Mouse (Mus musculus): ENCODE data around the gene Rhox3a. TPM values are rescaled to one million over a fixed set of nuclear protein-coding genes. Genes with fewer than 3 reads are reported as not detected.
"Not testable (repeated sequence)": the region's sequence is repeated elsewhere in the genome, so short reads cannot be mapped to it uniquely, and the experiment has no call there.

Rhox3a gene
- polyA plus RNA-seq (2012; rRNA removed) (not detected in 2 replicates), polyA plus RNA-seq (2014; fragmentation: Nextera tagmentation; extraction: Ambion mirVana) (not detected in 2 replicates)

DNA sequence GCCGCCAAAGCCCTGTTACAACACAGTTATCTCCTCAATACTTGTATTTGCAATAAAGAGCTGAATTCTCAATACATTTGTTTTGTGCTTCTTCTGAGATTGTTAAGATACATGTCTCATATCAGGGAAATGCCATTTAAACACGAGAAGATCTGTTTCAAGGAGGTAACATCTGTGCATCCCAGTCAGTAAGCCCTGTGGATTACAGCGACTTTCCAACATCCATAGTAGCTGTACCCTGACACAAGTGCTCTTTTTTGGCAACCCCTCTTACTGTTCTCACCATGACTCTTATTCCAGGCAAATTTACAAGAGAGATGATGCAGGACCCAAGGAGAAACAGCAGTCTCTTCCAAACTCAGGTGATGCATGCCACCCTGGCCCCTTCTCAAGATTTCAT is at the start of gene Rhox3a:
Gene Rhox3a, plus strand, starts transcription at position 301 of the 400 bp plus-strand sequence.
- not testable (repeated sequence) for H3K36me3 ChIP-seq (ENCODE audit: control insufficient read depth, insufficient read depth, low read length); H3K4me3 ChIP-seq (replicated peaks; ENCODE audit: low read length); H3K27ac ChIP-seq (replicated peaks; ENCODE audit: low read depth, low read length); ATAC-seq (ENCODE audit: low FRiP score, low read depth); H3K9ac ChIP-seq (ENCODE audit: low read depth, low read length, severe bottlenecking); H3K9me3 ChIP-seq (ENCODE audit: control insufficient read depth, low read length); H3K4me1 ChIP-seq (ENCODE audit: control insufficient read depth, insufficient read depth, low read length); H3K4me2 ChIP-seq (replicated peaks; ENCODE audit: low read depth, low read length, severe bottlenecking); H3K27me3 ChIP-seq (ENCODE audit: control insufficient read depth, insufficient read depth, low read length); DNase-seq (ENCODE audit: low spot score)
- WGBS = 89% methylated on average over 1 of the region's 3 CpGs

GRCm38 (mm10) chrX:37210941-37211340 is 38.8 kb upstream of the Rhox3a start, which contains the start of gene Gm9:
Gm9 (minus strand) TSS chrX:37211041.
- Histone ChIP-seq H3K4me3 (replicated peaks; ENCODE audit: low read length) (no peak within 1 kb of the TSS), H3K4me2 (replicated peaks; ENCODE audit: low read depth, low read length, severe bottlenecking) (no peak within 1 kb of the TSS), H3K9ac (ENCODE audit: low read depth, low read length, severe bottlenecking) (no peak within 1 kb of the TSS), H3K36me3 (ENCODE audit: control insufficient read depth, insufficient read depth, low read length) (no peaks in the 10 kb centered on the region), H3K4me1 (ENCODE audit: control insufficient read depth, insufficient read depth, low read length) (no peaks in the 10 kb centered on the region), H3K27ac (replicated peaks; ENCODE audit: low read depth, low read length) (no peak within 1 kb of the TSS), H3K9me3 (ENCODE audit: control insufficient read depth, low read length) (no peaks in the 10 kb centered on the region), H3K27me3 (ENCODE audit: control insufficient read depth, insufficient read depth, low read length) (no peaks in the 10 kb centered on the region)
- WGBS = 86% methylated on average over 10 of the region's 10 CpGs
- DNase-seq (ENCODE audit: low spot score) (no peak), ATAC-seq (ENCODE audit: low FRiP score, low read depth) (no peak)
- TF ChIP-seq POLR2A (IDR thresholded peaks at IDR 0.05; ENCODE audit: borderline replicate concordance, extremely low read depth, insufficient read depth, insufficient read length) = no peak

DNA sequence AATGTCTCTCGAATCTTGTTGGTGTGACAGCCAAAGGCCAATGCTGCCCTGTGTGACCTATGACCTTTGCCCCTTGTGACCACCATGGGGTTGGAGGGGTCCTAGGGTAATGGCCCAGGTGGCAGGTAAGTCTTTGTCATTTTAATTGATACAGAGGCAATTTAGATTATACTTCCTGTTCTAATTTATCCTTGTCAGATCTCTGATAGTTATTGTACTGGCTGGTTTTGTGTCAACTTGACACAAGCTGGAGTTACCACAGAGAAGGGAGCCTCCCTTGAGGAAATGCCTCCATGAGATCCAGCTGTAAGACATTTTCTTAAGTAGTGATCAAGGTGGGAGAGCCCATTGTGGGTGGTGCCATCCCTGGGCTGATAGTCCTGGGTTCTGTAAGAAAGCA is 27.6 kb upstream of the Rhox3a start, which contains the start of gene Rhox1:
Gene Rhox1, minus strand, starts transcription at position 101 of the 400 bp plus-strand sequence.
- H3K4me2 ChIP-seq (replicated peaks; ENCODE audit: low read depth, low read length, severe bottlenecking); H3K4me1 ChIP-seq (ENCODE audit: control insufficient read depth, insufficient read depth, low read length); H3K27me3 ChIP-seq (ENCODE audit: control insufficient read depth, insufficient read depth, low read length); DNase-seq (ENCODE audit: low spot score); H3K9me3 ChIP-seq (ENCODE audit: control insufficient read depth, low read length); H3K9ac ChIP-seq (ENCODE audit: low read depth, low read length, severe bottlenecking); H3K4me3 ChIP-seq (replicated peaks; ENCODE audit: low read length); H3K36me3 ChIP-seq (ENCODE audit: control insufficient read depth, insufficient read depth, low read length); H3K27ac ChIP-seq (replicated peaks; ENCODE audit: low read depth, low read length); ATAC-seq (ENCODE audit: low FRiP score, low read depth): not testable (repeated sequence)
- WGBS = 72% methylated on average over 1 of the region's 1 CpGs

GRCm38 (mm10) chrX:37244676-37245075 is 5.0 kb upstream of the Rhox3a start, which contains the start of gene Rhox2a:
Rhox2a (plus strand) TSS chrX:37244976.
- H3K9ac ChIP-seq (ENCODE audit: low read depth, low read length, severe bottlenecking); ATAC-seq (ENCODE audit: low FRiP score, low read depth): not testable (repeated sequence)
- WGBS = no CpG with 5 or more reads among the region's 9 CpGs

DNA sequence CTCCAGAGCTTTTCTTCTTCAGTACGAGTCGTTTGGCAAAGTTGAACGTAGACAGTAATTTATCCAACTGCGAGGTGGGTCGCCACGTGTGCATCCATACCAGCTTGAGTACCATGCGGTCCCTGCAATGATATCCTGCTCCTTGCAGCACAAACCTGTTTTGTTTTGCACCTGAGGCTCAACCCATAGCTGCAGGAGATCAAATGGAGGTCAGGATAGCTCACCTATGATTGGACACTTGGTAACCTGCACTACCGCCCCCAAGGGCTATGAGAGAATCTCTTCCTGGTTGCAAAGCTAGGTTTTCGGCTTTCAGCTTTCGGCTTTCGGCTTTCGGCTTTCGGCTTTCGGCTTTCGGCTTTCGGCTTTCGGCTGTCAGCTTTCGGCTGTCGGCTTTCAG is 15.3 kb downstream of the Rhox3a start, which contains the start of gene Rhox4a:
Gene Rhox4a, plus strand, starts transcription at position 301 of the 400 bp plus-strand sequence.
- DNase-seq (ENCODE audit: low spot score); H3K36me3 ChIP-seq (ENCODE audit: control insufficient read depth, insufficient read depth, low read length); H3K27ac ChIP-seq (replicated peaks; ENCODE audit: low read depth, low read length); ATAC-seq (ENCODE audit: low FRiP score, low read depth); H3K27me3 ChIP-seq (ENCODE audit: control insufficient read depth, insufficient read depth, low read length); H3K4me2 ChIP-seq (replicated peaks; ENCODE audit: low read depth, low read length, severe bottlenecking); H3K4me3 ChIP-seq (replicated peaks; ENCODE audit: low read length); H3K4me1 ChIP-seq (ENCODE audit: control insufficient read depth, insufficient read depth, low read length); H3K9me3 ChIP-seq (ENCODE audit: control insufficient read depth, low read length); H3K9ac ChIP-seq (ENCODE audit: low read depth, low read length, severe bottlenecking): not testable (repeated sequence)
- WGBS = 95% methylated on average over 7 of the region's 19 CpGs

More at GRCm38 (mm10) chrX:37244676-37245075, 5.0 kb upstream of the Rhox3a start, which contains the start of gene Rhox2a:
- H3K36me3 ChIP-seq (ENCODE audit: control insufficient read depth, insufficient read depth, low read length); H3K27ac ChIP-seq (replicated peaks; ENCODE audit: low read depth, low read length); H3K9me3 ChIP-seq (ENCODE audit: control insufficient read depth, low read length); H3K4me2 ChIP-seq (replicated peaks; ENCODE audit: low read depth, low read length, severe bottlenecking); H3K4me3 ChIP-seq (replicated peaks; ENCODE audit: low read length); H3K27me3 ChIP-seq (ENCODE audit: control insufficient read depth, insufficient read depth, low read length); H3K4me1 ChIP-seq (ENCODE audit: control insufficient read depth, insufficient read depth, low read length); DNase-seq (ENCODE audit: low spot score): not testable (repeated sequence)

Other genes starting within 250 kb of the Rhox3a start
- not detected in 2 replicates for gene Sowahd, start 201.1 kb upstream of the Rhox3a start, polyA plus RNA-seq (2012; rRNA removed)
- gene Sowahd, start 201.1 kb upstream of the Rhox3a start, polyA plus RNA-seq (2014; fragmentation: Nextera tagmentation; extraction: Ambion mirVana) = not detected in 2 replicates
- gene Rpl39, start 164.5 kb upstream of the Rhox3a start, polyA plus RNA-seq (2012; rRNA removed) = 539 and 1,130 TPM in 2 replicates
- 592 and 658 TPM in 2 replicates for gene Rpl39, start 164.5 kb upstream of the Rhox3a start, polyA plus RNA-seq (2014; fragmentation: Nextera tagmentation; extraction: Ambion mirVana)
- gene Upf3b, start 139.6 kb upstream of the Rhox3a start, polyA plus RNA-seq (2012; rRNA removed) = 17.9 and 27.9 TPM in 2 replicates
- gene Upf3b, start 139.6 kb upstream of the Rhox3a start, polyA plus RNA-seq (2014; fragmentation: Nextera tagmentation; extraction: Ambion mirVana) = 13.1 and 16.3 TPM in 2 replicates
- gene Nkap, start 123.1 kb upstream of the Rhox3a start, polyA plus RNA-seq (2012; rRNA removed) = 6.4 and 6.9 TPM in 2 replicates
- gene Nkap, start 123.1 kb upstream of the Rhox3a start, polyA plus RNA-seq (2014; fragmentation: Nextera tagmentation; extraction: Ambion mirVana) = 11.8 and 12.4 TPM in 2 replicates
- not detected in 2 replicates for gene Akap14, start 81.1 kb upstream of the Rhox3a start, polyA plus RNA-seq (2012; rRNA removed)
- gene Akap14, start 81.1 kb upstream of the Rhox3a start, polyA plus RNA-seq (2014; fragmentation: Nextera tagmentation; extraction: Ambion mirVana) = 0.11 TPM in 1 of 2 replicates, not detected in the other
- gene Ndufa1, start 58.8 kb upstream of the Rhox3a start, polyA plus RNA-seq (2012; rRNA removed) = 271 and 282 TPM in 2 replicates
- gene Ndufa1, start 58.8 kb upstream of the Rhox3a start, polyA plus RNA-seq (2014; fragmentation: Nextera tagmentation; extraction: Ambion mirVana) = 430 and 487 TPM in 2 replicates
- 7.0 and 7.7 TPM in 2 replicates for gene Rnf113a1, start 58.7 kb upstream of the Rhox3a start, polyA plus RNA-seq (2012; rRNA removed)
- gene Rnf113a1, start 58.7 kb upstream of the Rhox3a start, polyA plus RNA-seq (2014; fragmentation: Nextera tagmentation; extraction: Ambion mirVana) = 10.2 and 13.8 TPM in 2 replicates
- gene Gm9, start 38.9 kb upstream of the Rhox3a start, polyA plus RNA-seq (2012; rRNA removed) = 0.32 TPM in 1 of 2 replicates, not detected in the other
- gene Gm9, start 38.9 kb upstream of the Rhox3a start, polyA plus RNA-seq (2014; fragmentation: Nextera tagmentation; extraction: Ambion mirVana) = not detected in 2 replicates
- gene Rhox1, start 27.7 kb upstream of the Rhox3a start, polyA plus RNA-seq (2012; rRNA removed) = not detected in 2 replicates
- not detected in 2 replicates for gene Rhox1, start 27.7 kb upstream of the Rhox3a start, polyA plus RNA-seq (2014; fragmentation: Nextera tagmentation; extraction: Ambion mirVana)
- gene Rhox2a, start 4.9 kb upstream of the Rhox3a start, polyA plus RNA-seq (2012; rRNA removed) = not detected in 2 replicates
- gene Rhox2a, start 4.9 kb upstream of the Rhox3a start, polyA plus RNA-seq (2014; fragmentation: Nextera tagmentation; extraction: Ambion mirVana) = not detected in 2 replicates
- gene Rhox4a, start 15.4 kb downstream of the Rhox3a start, polyA plus RNA-seq (2012; rRNA removed) = not detected in 2 replicates
- gene Rhox4a, start 15.4 kb downstream of the Rhox3a start, polyA plus RNA-seq (2014; fragmentation: Nextera tagmentation; extraction: Ambion mirVana) = 0.15 TPM in 1 of 2 replicates, not detected in the other
- gene Rhox3a2, start 130.1 kb downstream of the Rhox3a start, polyA plus RNA-seq (2012; rRNA removed) = not detected in 2 replicates
- gene Rhox3a2, start 130.1 kb downstream of the Rhox3a start, polyA plus RNA-seq (2014; fragmentation: Nextera tagmentation; extraction: Ambion mirVana) = not detected in 2 replicates
- 0.41 and 0.89 TPM in 2 replicates for gene Rhox4a2, start 140.9 kb downstream of the Rhox3a start, polyA plus RNA-seq (2012; rRNA removed)
- 0.86 and 1.2 TPM in 2 replicates for gene Rhox4a2, start 140.9 kb downstream of the Rhox3a start, polyA plus RNA-seq (2014; fragmentation: Nextera tagmentation; extraction: Ambion mirVana)
- gene Rhox2b, start 162.1 kb downstream of the Rhox3a start, polyA plus RNA-seq (2012; rRNA removed) = not detected in 2 replicates
- gene Rhox2b, start 162.1 kb downstream of the Rhox3a start, polyA plus RNA-seq (2014; fragmentation: Nextera tagmentation; extraction: Ambion mirVana) = not detected in 2 replicates
- gene Rhox4b, start 182.6 kb downstream of the Rhox3a start, polyA plus RNA-seq (2012; rRNA removed) = 0.28 and 0.79 TPM in 2 replicates
- 0.70 and 0.98 TPM in 2 replicates for gene Rhox4b, start 182.6 kb downstream of the Rhox3a start, polyA plus RNA-seq (2014; fragmentation: Nextera tagmentation; extraction: Ambion mirVana)
- not detected in 2 replicates for gene Rhox2c, start 203.8 kb downstream of the Rhox3a start, polyA plus RNA-seq (2012; rRNA removed)
- gene Rhox2c, start 203.8 kb downstream of the Rhox3a start, polyA plus RNA-seq (2014; fragmentation: Nextera tagmentation; extraction: Ambion mirVana) = not detected in 2 replicates
- not detected in 2 replicates for gene Rhox3c, start 208.7 kb downstream of the Rhox3a start, polyA plus RNA-seq (2012; rRNA removed)
- gene Rhox3c, start 208.7 kb downstream of the Rhox3a start, polyA plus RNA-seq (2014; fragmentation: Nextera tagmentation; extraction: Ambion mirVana) = not detected in 2 replicates
- gene Rhox4c, start 230.4 kb downstream of the Rhox3a start, polyA plus RNA-seq (2012; rRNA removed) = not detected in 2 replicates
- gene Rhox4c, start 230.4 kb downstream of the Rhox3a start, polyA plus RNA-seq (2014; fragmentation: Nextera tagmentation; extraction: Ambion mirVana) = not detected in 2 replicates
- gene Rhox2d, start 243.5 kb downstream of the Rhox3a start, polyA plus RNA-seq (2012; rRNA removed) = not detected in 2 replicates
- gene Rhox2d, start 243.5 kb downstream of the Rhox3a start, polyA plus RNA-seq (2014; fragmentation: Nextera tagmentation; extraction: Ambion mirVana) = not detected in 2 replicates